Mouse (Mus musculus) intestine, embryonic 15.5 days (tissue): Measurements from ENCODE around the gene Zfp445. TPM values are rescaled to one million over a fixed set of nuclear protein-coding genes. Genes with fewer than 3 reads are reported as not detected.
A peak's percentile ranks its signal among the peaks of the same experiment; 100 is the strongest.

Experiments used
- ATAC-seq: fragments of 200-750 bp; cut with Nextera tagmentation; 2 replicates; pipeline ENCODE4 v1.8.0; 2017; ENCODE audit warnings: moderate TSS enrichment, moderate library complexity
- H3K27ac ChIP-seq: fragments of 300-500 bp; sonication (generic); 2 replicates; pipeline ENCODE4 v1.5.1; 2015; ENCODE audit warnings: mild to moderate bottlenecking, inconsistent platforms
- H3K27me3 ChIP-seq: fragments of 300-500 bp; sonication (generic); replicated peaks from 2 replicates; pipeline ENCODE4 v1.6.1; 2015; ENCODE audit warnings: inconsistent platforms
- H3K36me3 ChIP-seq: fragments of 300-500 bp; sonication (generic); 2 replicates; pipeline ENCODE4 v1.6.1; 2015; ENCODE audit warnings: inconsistent platforms
- H3K4me1 ChIP-seq: fragments of 300-500 bp; sonication (generic); replicated peaks from 2 replicates; pipeline ENCODE4 v1.6.1; 2015; ENCODE audit warnings: inconsistent platforms
- H3K4me2 ChIP-seq: fragments of 300-500 bp; sonication (generic); replicated peaks from 2 replicates; pipeline ENCODE4 v1.6.1; 2015; ENCODE audit warnings: mild to moderate bottlenecking, inconsistent platforms
- H3K4me3 ChIP-seq: fragments of 300-500 bp; sonication (generic); replicated peaks from 2 replicates; pipeline ENCODE4 v1.5.1; 2015; ENCODE audit warnings: inconsistent platforms
- H3K9ac ChIP-seq: fragments of 300-500 bp; sonication (generic); 2 replicates; pipeline ENCODE4 v1.6.1; 2015; ENCODE audit warnings: inconsistent platforms
- H3K9me3 ChIP-seq: fragments of 300-500 bp; sonication (generic); 2 replicates; pipeline ENCODE4 v1.6.1; 2016; ENCODE audit warnings: inconsistent platforms
- WGBS: fragments of 180-500 bp; shearing (Covaris S2); methylation state at CpG from one replicate; pipeline ENCODE4 v1.1.7; 2015; 5-methylcytosine and 5-hydroxymethylcytosine counted together
- polyA plus RNA-seq: library from polyadenylated mRNA; unstranded; fragments of >200 nt; fragmentation: Nextera tagmentation; extraction: Ambion mirVana; gene quantifications from 2 replicates; pipeline ENCODE4 v1.2.1, GENCODE M21; 2015

The Zfp445 gene
- polyA plus RNA-seq, result 46.6 and 48.3 TPM in 2 replicates

DNA sequence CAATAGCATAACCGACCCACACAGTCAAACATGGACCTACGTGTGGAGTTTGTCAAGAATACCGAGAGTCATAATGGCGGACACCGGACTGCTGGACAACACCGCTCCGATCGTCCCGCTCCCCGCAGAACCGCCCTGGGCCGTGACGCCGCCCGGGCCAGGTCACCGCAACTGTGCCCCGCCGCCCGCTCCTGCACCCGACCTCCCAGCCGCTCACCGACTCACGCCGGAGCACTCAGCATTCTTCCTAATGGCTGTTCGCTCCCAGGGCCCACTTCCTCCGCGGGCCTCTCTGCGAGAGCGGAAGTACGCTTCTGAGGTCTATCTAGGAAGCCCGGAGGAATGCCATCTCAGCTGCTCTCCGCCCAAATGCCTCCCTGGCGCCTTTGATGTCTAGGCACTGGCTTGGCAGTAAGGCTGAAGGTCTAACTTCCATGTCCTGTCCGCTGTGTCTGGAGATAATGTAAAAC is at the start of gene Zfp445:
Gene Zfp445 (minus strand): TSS at position 310 of the 470 bp plus-strand sequence.
- H3K4me3 ChIP-seq, result peak within 1 kb of the TSS; percentile 91
- ATAC-seq, result peak; percentile 95
- H3K9ac ChIP-seq, result peak within 1 kb of the TSS; percentile 89
- H3K27ac ChIP-seq, result peak within 1 kb of the TSS; percentile 83
- whole genome bisulfite sequencing, result under 1% methylated on average over 34 of the region's 34 CpGs
- peaks cover 8% of the 10 kb centered on the region for H3K4me1 ChIP-seq
- peaks cover 7% of the 10 kb centered on the region; the same call in 1 of the 2 replicates for H3K9me3 ChIP-seq
- H3K27me3 ChIP-seq, result no peaks in the 10 kb centered on the region
- H3K36me3 ChIP-seq, result peaks cover 16% of the 10 kb centered on the region
- H3K4me2 ChIP-seq, result peak within 1 kb of the TSS; percentile 66

DNA sequence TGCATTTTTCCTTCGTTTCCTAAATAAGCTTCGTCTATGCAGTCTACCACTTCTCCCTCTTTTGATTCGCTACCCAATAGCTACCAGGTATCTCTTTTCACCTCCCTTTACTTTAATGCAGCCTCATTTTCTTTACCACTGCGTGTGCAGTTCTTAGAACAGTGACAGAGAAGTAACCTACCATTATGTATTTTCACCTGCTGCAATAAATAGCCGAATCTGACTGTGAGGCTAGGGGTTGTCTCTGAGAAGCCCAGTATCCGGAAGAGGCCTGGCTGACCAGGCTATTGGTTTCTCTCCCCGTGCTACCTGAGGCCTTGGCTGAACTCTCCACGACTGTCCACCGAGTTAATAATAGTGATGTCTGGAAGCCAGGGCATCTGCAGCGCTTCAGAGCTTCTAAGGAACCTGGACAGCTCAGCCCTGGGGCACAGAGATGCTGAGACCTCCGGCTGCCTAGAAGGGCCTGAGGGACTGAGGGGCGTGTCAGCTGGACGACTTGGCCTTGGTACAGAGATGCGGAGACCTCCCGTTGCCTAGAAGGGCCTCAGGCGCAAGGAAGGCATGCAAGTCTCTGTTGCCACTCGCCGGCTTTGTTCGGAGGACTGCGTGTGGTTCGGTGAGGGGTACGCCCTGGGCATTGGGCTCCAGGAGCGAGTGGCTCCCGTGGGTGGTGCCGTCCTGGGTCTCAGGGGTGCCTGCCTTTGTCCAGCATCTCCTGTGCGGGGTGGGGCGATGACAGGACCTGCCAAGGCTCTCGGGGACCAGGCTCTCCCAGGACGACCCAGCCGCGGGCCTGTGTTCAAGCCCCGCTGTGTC is 37.1 kb upstream of the Zfp445 start:
- no peaks in the 10 kb centered on the region for H3K27me3 ChIP-seq
- H3K36me3 ChIP-seq, result no peaks in the 10 kb centered on the region
- H3K4me3 ChIP-seq, result peak overlapping the region; percentile 58
- peak overlapping the region; percentile 87 for H3K4me2 ChIP-seq
- no peaks in the 10 kb centered on the region; the same call in 1 of the 2 replicates for H3K4me1 ChIP-seq
- no peak overlapping the region for H3K27ac ChIP-seq
- WGBS, result 14% methylated on average over 32 of the region's 32 CpGs
- ATAC-seq, result peak; percentile 93
- peak overlapping the region; percentile 62 for H3K9ac ChIP-seq
- H3K9me3 ChIP-seq, result no peaks in the 10 kb centered on the region

DNA sequence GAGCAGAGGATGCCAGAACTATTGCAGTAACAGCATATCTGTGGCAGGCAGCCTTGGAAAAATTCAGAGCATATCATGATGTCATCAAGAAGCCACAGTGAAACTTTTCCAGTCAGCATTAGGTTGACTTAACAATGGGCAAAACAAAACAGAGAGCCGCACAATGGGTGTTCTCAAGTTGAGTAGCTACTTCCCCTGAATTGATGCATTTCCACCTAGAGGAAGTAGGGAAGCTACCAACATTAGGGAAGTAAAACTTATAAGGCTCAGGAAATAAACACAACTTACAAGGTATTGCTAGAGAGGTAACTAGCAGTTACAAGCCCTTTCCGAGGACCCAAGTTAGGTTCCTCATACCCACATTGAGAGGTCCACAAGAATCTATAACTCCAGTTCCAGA is 35.2 kb upstream of the Zfp445 start:
- no peaks in the 10 kb centered on the region for H3K9me3 ChIP-seq

DNA sequence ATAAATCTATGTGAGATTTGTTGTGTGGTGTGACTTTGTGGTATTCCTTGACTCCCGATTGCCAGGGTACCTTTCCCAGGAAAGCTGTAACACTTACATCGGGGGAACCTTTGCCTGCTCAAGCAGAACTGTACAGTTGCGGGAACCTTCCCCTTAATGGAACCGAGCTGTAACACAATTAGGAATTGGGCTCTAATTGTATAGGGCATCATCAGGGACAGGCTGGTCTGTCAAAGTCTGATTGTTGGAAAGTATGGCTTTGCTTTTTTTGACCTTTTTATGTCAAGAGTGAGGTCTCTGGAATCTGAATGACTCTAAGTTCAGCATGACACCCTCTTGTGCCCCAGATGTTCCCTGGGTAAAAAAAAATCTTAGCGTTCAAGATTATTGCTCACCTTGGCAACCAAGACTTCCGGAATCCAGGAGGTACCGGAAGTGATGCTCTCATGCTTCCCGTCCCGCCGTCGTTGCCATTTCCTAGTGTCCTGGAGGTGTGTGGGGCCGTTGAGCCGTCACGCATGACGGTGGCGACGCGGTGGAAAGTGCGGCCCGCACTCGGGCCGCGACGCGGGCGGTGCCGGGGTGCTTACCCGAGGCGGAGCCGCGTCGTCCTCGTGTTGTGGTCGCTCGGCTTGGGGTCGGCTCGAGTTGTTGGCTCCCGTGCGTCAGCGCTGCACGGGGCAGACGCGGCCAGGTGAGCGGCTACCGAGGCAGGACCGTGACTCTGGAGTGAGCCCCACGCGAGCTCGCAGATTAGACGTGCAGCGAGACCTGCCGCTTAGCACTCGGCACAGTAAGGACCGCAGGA is 20.8 kb upstream of the Zfp445 start:
- ATAC-seq, result peak; percentile 94
- 0 out of 2 replicates have a peak, but pooled peaks cover 4% of the 10 kb centered on the region for H3K4me1 ChIP-seq
- WGBS, result 6% methylated on average over 54 of the region's 54 CpGs
- H3K27me3 ChIP-seq, result no peaks in the 10 kb centered on the region
- peak overlapping the region; percentile 71 for H3K4me3 ChIP-seq
- peak overlapping the region; percentile 74 for H3K9ac ChIP-seq
- H3K9me3 ChIP-seq, result no peaks in the 10 kb centered on the region
- no peaks in the 10 kb centered on the region for H3K36me3 ChIP-seq
- peak overlapping the region; percentile 36; the same call in 1 of the 2 replicates for H3K27ac ChIP-seq
- H3K4me2 ChIP-seq, result peak overlapping the region; percentile 75

More for the DNA sequence above, 35.2 kb upstream of the Zfp445 start:
- Histone ChIP-seq H3K36me3 (no peaks in the 10 kb centered on the region), H3K4me2 (no peak overlapping the region), H3K4me1 (no peaks in the 10 kb centered on the region; the same call in 1 of the 2 replicates), H3K4me3 (no peak overlapping the region), H3K9ac (no peak overlapping the region), H3K27ac (no peak overlapping the region), H3K27me3 (no peaks in the 10 kb centered on the region)
- no peak for ATAC-seq
- WGBS, result 87% methylated on average over 2 of the region's 2 CpGs

DNA sequence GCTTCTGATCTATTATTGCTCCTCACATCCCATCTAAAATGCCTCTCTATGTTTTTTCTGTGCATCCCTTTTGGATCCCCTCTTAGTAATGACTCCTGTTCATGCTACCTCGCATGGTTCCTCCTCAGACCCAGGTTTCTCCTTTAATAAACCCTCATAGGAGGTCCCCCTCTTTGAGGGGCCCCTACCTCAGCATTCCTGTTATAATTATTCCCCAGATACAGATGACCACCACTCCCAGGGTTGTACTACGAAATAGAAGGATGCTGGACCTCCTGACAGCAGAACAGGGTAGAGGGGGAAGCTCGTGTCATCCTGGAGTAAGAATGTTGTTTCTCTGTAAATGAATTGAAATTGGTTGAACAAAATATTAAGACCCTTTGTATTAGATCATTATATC is 19.6 kb upstream of the Zfp445 start, which contains the start of gene Zkscan7:
Gene Zkscan7 (plus strand): TSS at position 301 of the 400 bp plus-strand sequence.
- Histone ChIP-seq H3K27me3 (no peaks in the 10 kb centered on the region), H3K9me3 (no peaks in the 10 kb centered on the region), H3K4me1 (0 out of 2 replicates have a peak, but pooled peaks cover 4% of the 10 kb centered on the region), H3K4me2 (peak within 1 kb of the TSS; percentile 75), H3K9ac (no peak within 1 kb of the TSS), H3K4me3 (peak within 1 kb of the TSS; percentile 71), H3K36me3 (no peaks in the 10 kb centered on the region), H3K27ac (no peak within 1 kb of the TSS)
- no peak for ATAC-seq
- WGBS, result 82% methylated on average over 3 of the region's 3 CpGs

DNA sequence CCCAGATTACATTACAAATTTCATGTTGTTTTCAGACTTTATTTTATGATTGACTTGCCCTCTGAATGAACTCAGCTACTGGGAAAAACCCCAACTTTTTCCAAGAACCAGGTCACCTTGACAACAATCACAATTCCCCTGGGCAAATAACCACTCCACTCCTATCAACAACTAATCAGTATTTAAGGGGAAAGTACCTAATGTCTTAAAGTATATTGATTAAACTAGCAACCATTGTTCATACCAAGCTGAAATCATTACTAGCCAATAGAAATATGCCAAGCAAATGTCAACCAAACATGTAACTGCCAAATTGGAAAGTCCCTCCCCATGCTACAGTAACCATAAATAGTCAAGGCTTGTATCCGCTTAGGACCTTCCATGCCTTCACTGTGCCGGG is 9.3 kb upstream of the Zfp445 start:
- Histone ChIP-seq H3K9ac (no peak overlapping the region), H3K27ac (no peak overlapping the region), H3K4me3 (no peak overlapping the region), H3K9me3 (no peaks in the 10 kb centered on the region), H3K4me2 (no peak overlapping the region), H3K4me1 (no peaks in the 10 kb centered on the region), H3K27me3 (no peaks in the 10 kb centered on the region), H3K36me3 (no peaks in the 10 kb centered on the region)
- WGBS, result 94% methylated on average over 2 of the region's 2 CpGs
- no peak for ATAC-seq

DNA sequence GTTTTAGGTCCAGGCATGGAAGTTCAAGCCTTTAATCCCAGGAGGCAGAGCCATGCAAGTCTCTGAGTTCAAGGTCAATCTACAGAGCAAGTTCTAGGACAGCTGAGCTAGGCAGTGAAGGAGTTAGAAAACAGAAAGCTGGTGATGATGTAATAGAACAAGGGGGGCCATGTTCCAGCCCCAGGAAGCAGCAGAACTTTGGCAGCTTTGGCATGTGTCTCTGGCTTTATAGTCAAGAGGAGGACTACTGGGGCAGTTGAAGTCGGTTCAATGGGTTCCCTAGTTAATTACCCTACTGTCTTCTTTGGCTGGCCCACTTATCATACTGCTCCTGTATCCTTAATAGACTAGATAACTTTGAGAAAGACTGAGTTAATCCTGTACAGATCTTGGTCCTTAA is 8.8 kb upstream of the Zfp445 start:
- Histone ChIP-seq H3K9ac (no peak overlapping the region), H3K27ac (no peak overlapping the region), H3K9me3 (no peaks in the 10 kb centered on the region), H3K4me2 (no peak overlapping the region), H3K36me3 (no peaks in the 10 kb centered on the region), H3K4me3 (no peak overlapping the region), H3K4me1 (no peaks in the 10 kb centered on the region), H3K27me3 (no peaks in the 10 kb centered on the region)
- no peak for ATAC-seq
- WGBS, result 60% methylated on average over 1 of the region's 1 CpGs

DNA sequence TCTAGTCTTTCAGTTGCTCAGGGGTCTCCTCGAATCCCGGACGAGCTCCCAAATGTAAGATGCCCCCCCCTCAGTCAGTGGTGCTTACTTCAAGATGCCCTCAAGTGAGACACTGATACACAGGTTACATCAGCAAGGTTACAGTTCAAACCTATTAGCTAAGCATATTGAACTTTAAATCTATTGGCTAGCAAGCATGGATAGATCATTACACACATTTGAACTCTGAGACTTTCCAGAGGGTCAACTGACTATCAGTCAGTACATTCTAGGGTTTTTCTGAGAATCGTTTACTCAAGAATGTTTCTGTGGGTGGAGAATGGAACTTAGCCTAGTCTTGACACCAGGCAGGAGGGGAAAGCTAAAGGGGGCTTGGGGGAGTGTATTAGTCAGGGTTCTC is 6.8 kb upstream of the Zfp445 start:
- Histone ChIP-seq H3K36me3 (no peaks in the 10 kb centered on the region), H3K27me3 (no peaks in the 10 kb centered on the region), H3K27ac (no peak overlapping the region), H3K4me1 (no peaks in the 10 kb centered on the region), H3K4me2 (no peak overlapping the region), H3K4me3 (no peak overlapping the region), H3K9ac (no peak overlapping the region), H3K9me3 (no peaks in the 10 kb centered on the region)
- 81% methylated on average over 4 of the region's 4 CpGs for WGBS
- no peak for ATAC-seq

DNA sequence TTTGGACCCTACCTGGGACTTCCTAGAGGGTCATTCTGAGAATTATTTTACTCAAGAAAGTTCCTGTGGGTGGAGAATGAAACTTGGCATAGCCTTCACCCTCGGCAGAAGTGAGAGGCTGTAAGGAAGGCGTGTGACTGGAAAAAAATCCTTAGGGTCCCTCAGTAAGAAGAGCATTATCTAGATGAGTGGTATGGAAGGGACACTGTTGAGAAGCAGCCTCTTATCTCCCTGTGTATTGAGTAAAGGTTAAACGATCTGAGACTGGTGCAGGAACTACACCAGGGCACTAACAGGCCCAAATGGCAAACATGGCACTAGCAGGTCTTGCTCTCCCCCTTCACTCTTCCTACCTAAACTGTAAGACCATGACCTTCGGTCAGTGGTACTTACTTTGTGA is 386 bp upstream of the Zfp445 start:
- WGBS, result 72% methylated on average over 4 of the region's 4 CpGs
- H3K27ac ChIP-seq, result no peak overlapping the region
- H3K27me3 ChIP-seq, result no peaks in the 10 kb centered on the region
- H3K36me3 ChIP-seq, result peaks cover 12% of the 10 kb centered on the region
- peak overlapping the region; percentile 91 for H3K4me3 ChIP-seq
- peak overlapping the region; percentile 58 for H3K4me2 ChIP-seq
- H3K4me1 ChIP-seq, result peaks cover 8% of the 10 kb centered on the region
- peak; percentile 46 for ATAC-seq
- H3K9me3 ChIP-seq, result peaks cover 4% of the 10 kb centered on the region; the same call in 1 of the 2 replicates
- H3K9ac ChIP-seq, result no peak overlapping the region

DNA sequence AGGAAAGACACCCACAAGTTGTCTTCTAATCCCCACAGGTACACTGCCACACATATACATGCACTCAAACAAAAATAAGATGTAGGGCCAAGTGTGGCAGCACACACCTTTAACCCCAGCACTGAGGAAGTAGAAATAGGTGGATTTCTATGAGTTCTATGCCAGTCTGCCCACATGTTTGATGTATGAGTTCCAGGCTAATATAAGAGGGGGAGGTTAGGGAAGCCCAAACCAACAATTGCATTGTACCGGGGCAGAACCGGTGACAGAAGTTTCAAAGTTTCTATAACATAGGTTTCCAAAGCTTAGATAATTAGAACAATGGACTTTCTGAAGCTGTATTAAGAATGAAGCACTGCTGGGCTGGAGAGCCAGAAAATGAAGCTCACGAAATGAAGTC is 958 bp downstream of the Zfp445 start:
- peak overlapping the region; percentile 89 for H3K9ac ChIP-seq

DNA sequence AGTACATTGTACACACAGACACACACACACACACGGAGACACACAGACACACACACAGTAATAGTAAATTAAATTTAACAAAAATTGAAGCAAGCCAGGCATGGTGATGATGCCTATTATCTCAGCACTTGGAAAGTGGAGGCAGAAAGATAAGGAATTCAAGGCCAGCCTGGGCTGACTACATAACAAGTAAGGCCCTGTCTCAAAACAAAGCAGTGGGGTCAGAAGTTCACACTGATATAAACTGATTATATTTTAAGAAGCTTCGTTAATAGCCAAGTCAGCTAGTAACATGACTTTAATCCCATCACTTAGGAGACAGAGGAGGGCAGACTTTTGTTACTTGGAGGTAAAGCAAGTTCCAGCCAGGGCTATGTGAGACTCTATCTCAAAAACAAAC is 2.1 kb downstream of the Zfp445 start:
- H3K4me2 ChIP-seq, result no peak overlapping the region
- H3K36me3 ChIP-seq, result peaks cover 35% of the 10 kb centered on the region
- peaks cover 17% of the 10 kb centered on the region; the same call in 1 of the 2 replicates for H3K9me3 ChIP-seq
- no peaks in the 10 kb centered on the region for H3K27me3 ChIP-seq
- H3K9ac ChIP-seq, result no peak overlapping the region
- no peak overlapping the region for H3K4me3 ChIP-seq
- WGBS, result 53% methylated on average over 2 of the region's 2 CpGs
- peaks cover 8% of the 10 kb centered on the region for H3K4me1 ChIP-seq
- ATAC-seq, result no peak
- no peak overlapping the region for H3K27ac ChIP-seq

More for the DNA sequence above, 958 bp downstream of the Zfp445 start:
- Histone ChIP-seq H3K4me3 (peak overlapping the region; percentile 91), H3K27ac (no peak overlapping the region), H3K9me3 (peaks cover 13% of the 10 kb centered on the region; the same call in 1 of the 2 replicates), H3K36me3 (peaks cover 25% of the 10 kb centered on the region), H3K27me3 (no peaks in the 10 kb centered on the region), H3K4me1 (peaks cover 8% of the 10 kb centered on the region), H3K4me2 (peak overlapping the region; percentile 66)
- WGBS, result 54% methylated on average over 3 of the region's 3 CpGs
- ATAC-seq, result no peak

DNA sequence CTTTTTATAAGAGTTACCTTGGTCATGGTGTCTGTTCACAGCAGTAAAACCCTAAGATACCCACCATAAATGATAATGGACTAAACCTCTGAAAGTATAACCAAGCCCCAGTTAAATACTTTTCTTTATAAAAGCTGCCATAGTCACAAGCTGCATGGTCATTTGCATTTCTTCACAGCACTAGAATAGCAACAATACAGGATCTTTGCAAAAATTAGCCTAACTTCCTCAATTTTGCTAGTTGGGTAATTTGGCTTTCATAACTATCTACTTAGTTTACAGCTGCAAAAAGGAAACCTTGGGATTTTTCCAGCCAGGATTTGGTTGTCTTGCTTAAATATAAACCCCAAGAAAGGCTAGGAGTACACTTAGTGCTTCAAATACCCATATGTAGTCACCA is 5.1 kb downstream of the Zfp445 start:
- Histone ChIP-seq H3K9ac (no peak overlapping the region), H3K4me3 (no peak overlapping the region), H3K36me3 (peaks cover 62% of the 10 kb centered on the region), H3K4me1 (peaks cover 8% of the 10 kb centered on the region), H3K27ac (no peak overlapping the region), H3K4me2 (no peak overlapping the region), H3K27me3 (no peaks in the 10 kb centered on the region), H3K9me3 (peaks cover 17% of the 10 kb centered on the region; the same call in 1 of the 2 replicates)
- no peak for ATAC-seq
